Mouse (Mus musculus) bone marrow, adult 2 months (tissue): ENCODE results near the gene Trp53i11. TPM values are rescaled to one million over a fixed set of nuclear protein-coding genes. Genes with fewer than 3 reads are reported as not detected.

Source experiments
- H3K27ac ChIP-seq: fragments of 200-500 bp; 2 replicates; pipeline ENCODE4 v1.5.1; 2012; ENCODE audit warnings: low read depth, mild to moderate bottlenecking, control low read depth, inconsistent platforms, low read length; ENCODE audit not compliant: control insufficient read depth, poor library complexity, insufficient read depth
- H3K4me1 ChIP-seq: fragments of 200-500 bp; 2 replicates; pipeline ENCODE4 v1.6.1; 2011; ENCODE audit warnings: low read length; ENCODE audit not compliant: control insufficient read depth, insufficient read depth
- H3K4me3 ChIP-seq: fragments of 200-500 bp; replicated peaks from 2 replicates; pipeline ENCODE3; 2011; ENCODE audit warnings: mild to moderate bottlenecking, low read depth, low read length, control low read depth; ENCODE audit not compliant: control insufficient read depth
- CTCF ChIP-seq: fragments of 200-500 bp; IDR thresholded peaks from 2 replicates; pipeline ENCODE4 v1.5.1; 2011; ENCODE audit warnings: low read length, control low read depth; ENCODE audit not compliant: control insufficient read depth, insufficient read depth
- POLR2A ChIP-seq: fragments of 200-500 bp; IDR thresholded peaks from 2 replicates; pipeline ENCODE4 v1.6.1; 2011; ENCODE audit warnings: low read depth, mild to moderate bottlenecking, control low read depth, low read length, borderline replicate concordance; ENCODE audit not compliant: control insufficient read depth
- WGBS: fragments of 180-500 bp; shearing (Covaris S2); methylation state at CpG from one replicate; pipeline ENCODE4 v1.1.7; 2018; 5-methylcytosine and 5-hydroxymethylcytosine counted together
- polyA plus RNA-seq: library from polyadenylated mRNA; stranded (reverse); fragments of >200 nt; gene quantifications from 2 replicates; pipeline ENCODE4 v1.2.4, GENCODE M21; 2011; ENCODE audit warnings: low replicate concordance; ENCODE audit not compliant: missing spikeins, insufficient read depth, insufficient read length

Trp53i11 gene
- polyA plus RNA-seq, 1 experiment, result 14.1 TPM

GRCm38 (mm10) chr2:93244090-93244443 is 56.7 kb downstream of the Trp53i11 start:
- no peaks in the 10 kb centered on the region for H3K4me1 ChIP-seq
- TF ChIP-seq CTCF (no peak), POLR2A (no peak)
- WGBS, result 83% methylated on average over 8 of the region's 8 CpGs
- H3K4me3 ChIP-seq, result no peak overlapping the region
- no peak overlapping the region for H3K27ac ChIP-seq

- H3K4me1 ChIP-seq, result no peaks in the 10 kb centered on the region
- 80% methylated on average over 6 of the region's 6 CpGs for WGBS
- H3K4me3 ChIP-seq, result no peak overlapping the region
- no peak overlapping the region for H3K27ac ChIP-seq
- TF ChIP-seq POLR2A (no peak), CTCF (no peak)
Observed at GRCm38 (mm10) chr2:93249058-93249457, 61.7 kb downstream of the Trp53i11 start.

- Histone ChIP-seq H3K4me1 (no peaks in the 10 kb centered on the region), H3K27ac (no peak overlapping the region), H3K4me3 (no peak overlapping the region)
- TF ChIP-seq POLR2A (no peak), CTCF (no peak)
- 86% methylated on average over 7 of the region's 7 CpGs for WGBS
Observed at GRCm38 (mm10) chr2:93250611-93251010, 63.3 kb downstream of the Trp53i11 start.

Other genes with a start within 250 kb of the Trp53i11 start
- 3.0 and 7.6 TPM in 2 replicates for gene Prdm11, start 141.4 kb upstream of the Trp53i11 start, polyA plus RNA-seq
- 0.52 and 0.84 TPM in 2 replicates for gene Tspan18, start 147.0 kb downstream of the Trp53i11 start, polyA plus RNA-seq